Mouse (Mus musculus) c-Kit-negative CD71-positive TER-119-positive erythroid progenitor cells, embryonic 14.5 days (primary cell): ENCODE measurements around the gene Ube4b.
A peak's percentile ranks its signal among the peaks of the same experiment; 100 is the strongest.

Experiments
- DNase-seq: peaks from one replicate; pipeline ENCODE4 v3.0.0-alpha.2; 2013; ENCODE audit warnings: low read depth, low spot score

Ube4b gene

GRCm38 (mm10) chr4:149395581-149395980 is 31.0 kb downstream of the Ube4b start:
- no peak for DNase-seq

GRCm38 (mm10) chr4:149394292-149394691 is 32.3 kb downstream of the Ube4b start:
- no peak for DNase-seq

- DNase-seq = no peak
Observed at GRCm38 (mm10) chr4:149393311-149393995, 33.1 kb downstream of the Ube4b start.

- DNase-seq = no peak
Observed at GRCm38 (mm10) chr4:149392359-149392758, 34.2 kb downstream of the Ube4b start.

- DNase-seq = no peak
Observed at GRCm38 (mm10) chr4:149381001-149381400, 45.5 kb downstream of the Ube4b start.

- no peak for DNase-seq
Observed at GRCm38 (mm10) chr4:149379881-149380280, 46.7 kb downstream of the Ube4b start.

- DNase-seq = no peak
Observed at GRCm38 (mm10) chr4:149378819-149379218, 47.7 kb downstream of the Ube4b start.

GRCm38 (mm10) chr4:149376034-149376433 is 50.5 kb downstream of the Ube4b start:
- DNase-seq = no peak

GRCm38 (mm10) chr4:149374662-149375061 is 51.9 kb downstream of the Ube4b start:
- no peak for DNase-seq

GRCm38 (mm10) chr4:149373927-149374326 is 52.6 kb downstream of the Ube4b start:
- DNase-seq = no peak

GRCm38 (mm10) chr4:149373431-149373830 is 53.1 kb downstream of the Ube4b start:
- peak; percentile 5 for DNase-seq

GRCm38 (mm10) chr4:149365702-149366370 is 60.7 kb downstream of the Ube4b start:
- DNase-seq = no peak

- DNase-seq = no peak
Observed at GRCm38 (mm10) chr4:149364896-149365295, 61.7 kb downstream of the Ube4b start.

- DNase-seq = no peak
Observed at GRCm38 (mm10) chr4:149361051-149361450, 65.5 kb downstream of the Ube4b start.

GRCm38 (mm10) chr4:149360647-149361046 is 65.9 kb downstream of the Ube4b start:
- DNase-seq = no peak

- no peak for DNase-seq
Observed at GRCm38 (mm10) chr4:149357982-149358381, 68.6 kb downstream of the Ube4b start.

GRCm38 (mm10) chr4:149354671-149355070 is 71.9 kb downstream of the Ube4b start:
- no peak for DNase-seq

GRCm38 (mm10) chr4:149351596-149352150 is 74.9 kb downstream of the Ube4b start:
- DNase-seq = no peak

GRCm38 (mm10) chr4:149348963-149349362 is 77.6 kb downstream of the Ube4b start:
- no peak for DNase-seq

- no peak for DNase-seq
Observed at GRCm38 (mm10) chr4:149345873-149346272, 80.7 kb downstream of the Ube4b start.

GRCm38 (mm10) chr4:149344311-149344710 is 82.2 kb downstream of the Ube4b start:
- no peak for DNase-seq

- no peak for DNase-seq
Observed at GRCm38 (mm10) chr4:149340680-149341079, 85.9 kb downstream of the Ube4b start.
